Mouse (Mus musculus) CD4-positive, CD25-positive, alpha-beta regulatory T cell, adult 2 months (primary cell): ENCODE measurements around the gene Ilf3.

Experiments used
- DNase-seq: peaks from one replicate; pipeline ENCODE4 v3.0.0-alpha.2; 2012; ENCODE audit warnings: low read depth, low spot score

Gene Ilf3

GRCm38 (mm10) chr9:21437577-21437976 lies 69.9 kb downstream of the Ilf3 start:
- no peak for DNase-seq

GRCm38 (mm10) chr9:21438219-21438618 lies 70.5 kb downstream of the Ilf3 start:
- no peak for DNase-seq

DNA sequence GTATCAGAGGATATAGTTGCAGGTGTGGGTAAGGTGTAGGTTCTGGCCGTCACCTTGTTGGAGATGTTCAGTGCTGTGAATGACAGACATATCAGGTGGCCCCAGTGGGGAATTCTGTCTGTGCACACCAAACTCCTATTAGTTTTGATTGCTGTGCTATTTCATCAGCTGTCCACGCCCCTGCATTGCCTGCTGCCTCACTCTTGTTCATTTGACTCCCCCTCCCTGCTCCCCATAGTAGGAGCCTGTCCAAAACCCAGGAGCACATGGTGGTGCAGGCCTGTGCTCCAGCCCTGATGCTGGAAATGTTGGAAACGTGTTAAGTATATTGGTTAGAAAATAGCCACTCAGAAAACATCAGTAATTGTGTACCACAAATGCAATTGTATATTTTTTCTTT lies 71.8 kb downstream of the Ilf3 start:
- DNase-seq, result no peak

DNA sequence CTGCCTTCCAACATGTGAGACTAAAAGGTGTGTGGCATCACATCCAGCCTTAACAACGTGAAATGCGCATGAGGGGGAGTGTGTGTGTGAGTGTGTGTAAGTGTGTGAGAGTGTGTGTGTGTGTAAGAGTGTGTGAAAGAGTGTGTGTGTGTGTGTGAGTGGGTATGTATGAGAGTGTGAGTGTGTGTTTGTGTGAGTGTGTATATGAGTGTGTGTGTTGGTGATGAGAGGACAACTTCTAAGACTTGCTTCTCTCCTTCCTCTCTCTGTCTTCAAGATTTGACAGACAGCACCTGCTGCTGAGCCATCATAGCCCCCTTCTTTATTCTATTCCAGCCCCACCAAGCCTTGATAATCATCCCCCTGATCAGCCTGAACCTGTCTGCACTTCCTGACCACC lies 72.2 kb downstream of the Ilf3 start:
- DNase-seq, result no peak

GRCm38 (mm10) chr9:21440387-21440786 lies 72.7 kb downstream of the Ilf3 start:
- DNase-seq, result no peak

DNA sequence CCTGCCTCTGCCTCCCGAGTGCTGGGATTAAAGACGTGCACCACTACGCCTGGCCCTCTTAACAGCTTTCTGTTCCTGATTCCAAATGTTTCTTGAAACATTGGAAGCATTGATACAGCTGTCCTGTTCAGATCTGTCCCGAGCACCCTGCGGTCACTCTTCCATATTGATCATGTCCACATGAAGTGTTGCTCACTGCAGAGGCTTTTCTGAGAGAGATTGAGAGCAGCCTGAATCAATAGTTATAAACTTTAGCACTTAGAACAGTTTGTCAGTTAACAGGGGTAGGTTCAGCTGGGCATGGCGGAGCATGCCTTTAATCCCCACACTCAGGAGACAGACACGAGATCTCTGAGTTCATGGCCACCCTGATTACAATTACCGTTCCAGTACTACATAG lies 76.2 kb downstream of the Ilf3 start:
- DNase-seq, result no peak

DNA sequence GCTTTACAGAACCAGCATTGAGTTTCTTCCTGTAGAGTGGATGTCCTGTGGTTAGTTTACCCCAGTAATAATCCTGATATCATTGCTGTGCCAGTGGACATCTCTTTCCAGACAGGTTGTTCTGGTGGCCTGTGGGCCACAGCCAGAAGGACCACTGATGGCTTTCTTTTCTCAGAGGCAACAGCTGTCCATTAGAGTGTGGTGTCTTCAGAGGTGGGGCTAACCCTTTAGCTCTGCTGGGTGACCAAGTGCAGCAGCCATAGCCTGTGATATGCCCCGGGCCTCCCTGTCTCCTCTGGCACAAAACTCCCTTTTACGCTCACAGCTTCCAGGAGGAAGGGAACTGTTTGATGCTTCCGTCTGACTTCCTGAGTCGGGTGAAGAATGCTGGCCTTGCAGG lies 76.9 kb downstream of the Ilf3 start:
- DNase-seq, result no peak

- DNase-seq, result no peak
Observed at GRCm38 (mm10) chr9:21445081-21445744, 77.5 kb downstream of the Ilf3 start.

DNA sequence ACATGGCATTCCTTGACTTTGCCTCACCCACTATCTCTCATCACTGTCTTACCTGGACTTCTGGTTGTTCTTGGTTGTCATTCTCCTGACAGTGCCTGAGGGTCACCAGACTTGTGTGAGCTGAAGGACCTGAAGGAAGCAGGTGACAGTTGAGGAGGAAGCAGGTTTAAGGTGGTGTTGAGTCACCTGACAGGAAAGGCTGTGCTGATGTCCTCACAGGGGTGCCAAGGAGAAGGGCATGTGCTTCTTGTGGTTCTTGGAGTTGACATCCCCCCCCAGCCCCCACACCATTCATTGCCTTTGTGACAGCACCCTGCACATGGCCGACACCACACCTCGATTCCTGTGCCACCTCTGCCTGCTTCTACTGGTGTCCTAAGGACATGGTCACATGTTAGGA lies 80.1 kb downstream of the Ilf3 start:
- peak; percentile 35 for DNase-seq

GRCm38 (mm10) chr9:21449710-21450109 lies 82.0 kb downstream of the Ilf3 start:
- DNase-seq, result peak; percentile 71

DNA sequence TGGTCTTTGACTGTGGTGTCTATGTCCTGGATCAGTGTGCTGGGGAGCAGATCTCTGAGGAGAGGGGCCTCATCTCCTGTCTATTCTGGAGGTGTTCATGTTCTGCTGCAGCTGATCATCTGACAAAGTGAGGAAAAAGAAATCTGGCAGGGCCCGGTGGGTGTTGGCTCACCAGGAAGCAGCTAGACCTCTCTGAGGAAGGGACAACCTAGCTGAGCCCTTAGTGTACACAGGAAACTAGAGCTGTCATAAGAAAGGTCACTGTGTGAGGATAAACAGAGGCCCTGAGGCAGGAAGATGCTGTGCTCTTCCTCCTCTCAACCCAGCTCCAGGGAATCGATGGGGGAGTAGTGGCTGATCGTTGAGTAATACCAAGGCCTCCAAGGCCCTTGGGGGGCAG lies 82.6 kb downstream of the Ilf3 start:
- peak; percentile 37 for DNase-seq

- peak; percentile 52 for DNase-seq
Observed at GRCm38 (mm10) chr9:21451391-21451790, 83.7 kb downstream of the Ilf3 start.

DNA sequence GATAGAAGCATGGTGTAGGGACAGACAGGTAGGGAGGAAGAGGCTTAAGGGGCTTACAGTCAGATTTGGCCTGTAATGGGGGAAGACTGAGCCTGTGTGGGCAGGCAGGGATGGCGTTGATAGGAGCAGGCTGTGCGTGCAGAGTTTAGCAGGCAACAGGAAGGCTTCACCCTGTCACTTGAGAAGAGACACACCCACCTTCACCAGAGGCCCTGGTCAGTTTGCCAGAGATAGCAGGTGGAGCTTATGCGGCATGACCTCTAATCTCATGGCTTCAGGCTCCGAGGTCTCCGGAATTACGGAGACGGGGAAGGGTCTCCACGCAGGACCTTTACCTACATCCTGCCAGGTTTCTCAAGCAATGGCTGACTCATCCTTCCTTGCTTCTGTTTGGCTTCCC lies 84.2 kb downstream of the Ilf3 start:
- DNase-seq, result no peak

- DNase-seq, result no peak
Observed at GRCm38 (mm10) chr9:21453003-21453402, 85.3 kb downstream of the Ilf3 start.

GRCm38 (mm10) chr9:21453459-21453858 lies 85.8 kb downstream of the Ilf3 start:
- no peak for DNase-seq

- DNase-seq, result no peak
Observed at GRCm38 (mm10) chr9:21454556-21454955, 86.9 kb downstream of the Ilf3 start.
